In the genomic region with DNA sequence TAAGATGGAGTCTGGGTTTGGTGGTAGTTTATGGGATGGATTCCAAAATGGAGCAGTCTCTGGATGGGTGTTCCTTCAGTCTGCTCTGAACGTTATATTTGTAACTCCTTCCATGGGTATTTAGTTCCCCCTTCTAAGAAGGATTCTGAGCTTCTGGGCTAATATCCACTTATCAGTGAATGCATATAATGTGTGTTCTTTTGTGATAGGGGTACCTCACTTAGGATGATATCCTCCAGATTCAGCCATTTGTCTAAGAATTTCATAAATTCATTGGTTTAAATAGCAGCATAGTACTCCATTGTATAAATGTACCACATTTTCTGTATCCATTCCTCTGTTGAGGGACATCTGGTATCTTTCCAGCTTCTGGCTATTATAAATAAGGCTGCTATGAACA, we compare ENCODE assay signal across 36 mouse cellular contexts.
"Had no signal": no experiment of that assay in that cellular context is flagged by ENCODE, and none has a peak within 500 bp of the region (broad histone marks: within the 10 kb centered on the region; RNA-seq: fewer than 3 reads in every experiment).

No protein-coding gene starts in this region.

- H3K9ac ChIP-seq: heart, embryonic 12.5 days; heart, embryonic 13.5 days; heart, embryonic 15.5 days; hindbrain, embryonic 12.5 days; hindbrain, embryonic 13.5 days; hindbrain, embryonic 14.5 days; hindbrain, embryonic 15.5 days; intestine, embryonic 15.5 days; kidney, embryonic 15.5 days had no signal

- H3K4me3 ChIP-seq: heart, embryonic 10.5 days; heart, embryonic 12.5 days; heart, embryonic 13.5 days; heart, embryonic 15.5 days; hindbrain, embryonic 10.5 days; hindbrain, embryonic 12.5 days; hindbrain, embryonic 13.5 days; hindbrain, embryonic 15.5 days; intestine, embryonic 15.5 days; kidney, embryonic 15.5 days; layer of hippocampus, adult 2 months; left cerebral cortex, adult 2 months had no signal

- DNase-seq: heart, postnatal 10 days; heart, postnatal 14 days; heart, postnatal 36 days; heart, postnatal 4 days; kidney, adult 11 months; kidney, adult 18-20 months; kidney, adult 2 months; kidney, adult 8-10 months; kidney, adult 9 months; kidney, postnatal 10 days; kidney, postnatal 14 days; kidney, postnatal 25 days; kidney, postnatal 36 days; kidney, postnatal 4 days; layer of hippocampus, adult 9-11 months; layer of hippocampus, postnatal 36 days had no signal

- ATAC-seq: hindbrain, embryonic 16.5 days; hindbrain, postnatal 0 days; inflammation-experienced regulatory T-cells, adult 6 months; intestine, embryonic 15.5 days; intestine, embryonic 16.5 days; intestine, postnatal 0 days had no signal

- H3K27me3 ChIP-seq: heart, embryonic 12.5 days; heart, embryonic 13.5 days; heart, embryonic 15.5 days; hindbrain, embryonic 12.5 days; hindbrain, embryonic 13.5 days; hindbrain, embryonic 15.5 days; intestine, embryonic 15.5 days; kidney, embryonic 15.5 days had no signal

- H3K4me2 ChIP-seq: heart, embryonic 11.5 days; heart, embryonic 12.5 days; heart, embryonic 13.5 days; heart, embryonic 15.5 days; hindbrain, embryonic 12.5 days; hindbrain, embryonic 13.5 days; hindbrain, embryonic 14.5 days; hindbrain, embryonic 15.5 days; intestine, embryonic 15.5 days; kidney, embryonic 15.5 days had no signal

- H3K9me3 ChIP-seq: heart, embryonic 10.5 days; heart, embryonic 13.5 days; heart, embryonic 15.5 days; hindbrain, embryonic 12.5 days; hindbrain, embryonic 13.5 days; hindbrain, embryonic 15.5 days; intestine, embryonic 15.5 days; kidney, embryonic 15.5 days had no signal

- H3K36me3 ChIP-seq: heart, embryonic 10.5 days; heart, embryonic 12.5 days; heart, embryonic 13.5 days; heart, embryonic 15.5 days; hindbrain, embryonic 10.5 days; hindbrain, embryonic 12.5 days; hindbrain, embryonic 13.5 days; hindbrain, embryonic 15.5 days; intestine, embryonic 15.5 days; kidney, embryonic 15.5 days had no signal

- H3K27ac ChIP-seq: heart, embryonic 10.5 days; heart, embryonic 13.5 days; heart, embryonic 15.5 days; hindbrain, embryonic 10.5 days; hindbrain, embryonic 12.5 days; hindbrain, embryonic 13.5 days; hindbrain, embryonic 14.5 days; hindbrain, embryonic 15.5 days; hindbrain, postnatal 0 days; intestine, embryonic 15.5 days; kidney, embryonic 15.5 days; kidney, postnatal 0 days; layer of hippocampus, adult 2 months; left cerebral cortex, adult 2 months had no signal

- H3K4me1 ChIP-seq: heart, embryonic 10.5 days; heart, embryonic 12.5 days; heart, embryonic 13.5 days; heart, embryonic 15.5 days; hindbrain, embryonic 10.5 days; hindbrain, embryonic 12.5 days; hindbrain, embryonic 13.5 days; hindbrain, embryonic 15.5 days; intestine, embryonic 15.5 days; kidney, embryonic 15.5 days had no signal
